Mouse (Mus musculus) bone marrow macrophage, adult 2 months (primary cell): ENCODE results near the gene Slc35e3.

Experiments
- CTCF ChIP-seq: IDR thresholded peaks from 2 replicates; pipeline ENCODE4 v1.5.1; 2012; ENCODE audit warnings: low read depth, mild to moderate bottlenecking, low read length, moderate library complexity
- POLR2A ChIP-seq: IDR thresholded peaks from 2 replicates; pipeline ENCODE4 v1.6.1; 2012; ENCODE audit warnings: mild to moderate bottlenecking, low read depth, low read length, borderline replicate concordance

GRCm38 (mm10) chr10:117757796-117758342 is 11.7 kb upstream of the Slc35e3 start:
- TF ChIP-seq CTCF (no peak), POLR2A (no peak)
